Mouse (Mus musculus) stomach, postnatal 0 days (tissue): ENCODE results near the gene Fcrla. TPM values are rescaled to one million over a fixed set of nuclear protein-coding genes. Genes with fewer than 3 reads are reported as not detected.

ENCODE experiments used
- ATAC-seq: fragments of 200-750 bp; cut with Nextera tagmentation; 2 replicates; pipeline ENCODE4 v1.8.0; 2017; ENCODE audit not compliant: low FRiP score, low TSS enrichment
- DNase-seq: peaks from one replicate; pipeline ENCODE4 v3.0.0-alpha.2; 2016; ENCODE audit warnings: low spot score
- H3K27ac ChIP-seq: fragments of 300-500 bp; sonication (generic); replicated peaks from 2 replicates; pipeline ENCODE4 v1.5.1; 2014; ENCODE audit warnings: mild to moderate bottlenecking, control low read depth
- H3K27me3 ChIP-seq: fragments of 300-500 bp; sonication (generic); 2 replicates; pipeline ENCODE4 v1.6.1; 2014; ENCODE audit warnings: low read length; ENCODE audit not compliant: control insufficient read depth, insufficient read depth
- H3K36me3 ChIP-seq: fragments of 300-500 bp; sonication (generic); 2 replicates; pipeline ENCODE4 v1.6.1; 2014; ENCODE audit warnings: low read length, mixed read lengths; ENCODE audit not compliant: control insufficient read depth, insufficient read depth
- H3K4me1 ChIP-seq: fragments of 300-500 bp; sonication (generic); replicated peaks from 2 replicates; pipeline ENCODE4 v1.6.1; 2014; ENCODE audit warnings: antibody characterized with exemption; ENCODE audit not compliant: control insufficient read depth, insufficient read depth
- H3K4me2 ChIP-seq: fragments of 300-500 bp; sonication (generic); replicated peaks from 2 replicates; pipeline ENCODE4 v1.6.1; 2014; ENCODE audit warnings: low read depth, mild to moderate bottlenecking, control low read depth, moderate library complexity
- H3K4me3 ChIP-seq: fragments of 300-500 bp; sonication (generic); 2 replicates; pipeline ENCODE4 v1.5.1; 2014; ENCODE audit warnings: low read depth, low read length, control low read depth
- H3K9ac ChIP-seq: fragments of 300-500 bp; sonication (generic); 2 replicates; pipeline ENCODE4 v1.6.1; 2014; ENCODE audit warnings: mild to moderate bottlenecking, low read length, control low read depth, mixed read lengths
- H3K9me3 ChIP-seq: fragments of 300-500 bp; sonication (generic); 2 replicates; pipeline ENCODE4 v1.6.1; 2016; ENCODE audit warnings: low read length; ENCODE audit not compliant: control insufficient read depth
- CTCF ChIP-seq: IDR thresholded peaks from 2 replicates; pipeline ENCODE4 v1.5.1; 2016; ENCODE audit warnings: antibody characterized with exemption, low read depth, mild to moderate bottlenecking, moderate library complexity
- EP300 ChIP-seq: optimal IDR thresholded peaks from 2 replicates; pipeline ENCODE3; 2016; ENCODE audit warnings: antibody characterized with exemption
- WGBS: fragments of 180-500 bp; shearing (Covaris S2); extraction: QIAGEN DNeasy Blood & Tissue Kit; methylation state at CpG from one replicate; pipeline ENCODE4 v1.1.7; 2014; 5-methylcytosine and 5-hydroxymethylcytosine counted together
- polyA plus RNA-seq: library from polyadenylated mRNA; unstranded; fragments of >200 nt; fragmentation: Nextera tagmentation; extraction: Ambion mirVana; gene quantifications from 2 replicates; pipeline ENCODE4 v1.2.1, GENCODE M21; 2015

Fcrla gene
- polyA plus RNA-seq, 1 experiment from 2014 or later = 0.38 TPM

- Histone ChIP-seq H3K4me3 (no peak overlapping the region), H3K27me3 (no peaks in the 10 kb centered on the region), H3K9me3 (no peaks in the 10 kb centered on the region), H3K4me1 (no peaks in the 10 kb centered on the region), H3K9ac (no peak overlapping the region), H3K4me2 (no peak overlapping the region), H3K36me3 (peaks cover 3% of the 10 kb centered on the region; the same call in 1 of the 2 replicates), H3K27ac (no peak overlapping the region)
- WGBS = 54% methylated on average over 5 of the region's 5 CpGs
- ATAC-seq = no peak
- TF ChIP-seq EP300 (no peak), CTCF (no peak)
- DNase-seq = no peak
Observed at GRCm38 (mm10) chr1:170882915-170883485, 44.4 kb downstream of the Fcrla start.

GRCm38 (mm10) chr1:170876906-170877305 is 50.5 kb downstream of the Fcrla start:
- 86% methylated on average over 5 of the region's 5 CpGs for WGBS
- no peak overlapping the region for H3K4me2 ChIP-seq
- H3K27me3 ChIP-seq = no peaks in the 10 kb centered on the region
- no peak overlapping the region for H3K9ac ChIP-seq
- H3K27ac ChIP-seq = no peak overlapping the region
- no peak for DNase-seq
- peaks cover 3% of the 10 kb centered on the region; the same call in 1 of the 2 replicates for H3K36me3 ChIP-seq
- no peak for TF ChIP-seq EP300
- TF ChIP-seq CTCF = no peak
- no peaks in the 10 kb centered on the region for H3K4me1 ChIP-seq
- ATAC-seq = no peak
- H3K4me3 ChIP-seq = no peak overlapping the region
- no peaks in the 10 kb centered on the region for H3K9me3 ChIP-seq

- H3K27me3 ChIP-seq = no peaks in the 10 kb centered on the region
- H3K36me3 ChIP-seq = peaks cover 3% of the 10 kb centered on the region; the same call in 1 of the 2 replicates
- TF ChIP-seq CTCF (no peak), EP300 (no peak)
- ATAC-seq (no peak), DNase-seq (no peak)
- WGBS = 70% methylated on average over 3 of the region's 3 CpGs
- H3K4me3 ChIP-seq = no peak overlapping the region
- no peaks in the 10 kb centered on the region for H3K9me3 ChIP-seq
- no peak overlapping the region for H3K4me2 ChIP-seq
- H3K27ac ChIP-seq = no peak overlapping the region
- H3K9ac ChIP-seq = no peak overlapping the region
- H3K4me1 ChIP-seq = no peaks in the 10 kb centered on the region
Observed at GRCm38 (mm10) chr1:170875676-170876075, 51.7 kb downstream of the Fcrla start.

GRCm38 (mm10) chr1:170871961-170872360 is 55.4 kb downstream of the Fcrla start:
- Histone ChIP-seq H3K4me2 (no peak overlapping the region), H3K27ac (no peak overlapping the region), H3K9ac (no peak overlapping the region), H3K4me1 (no peaks in the 10 kb centered on the region), H3K27me3 (no peaks in the 10 kb centered on the region), H3K9me3 (no peaks in the 10 kb centered on the region), H3K4me3 (no peak overlapping the region), H3K36me3 (no peaks in the 10 kb centered on the region)
- 92% methylated on average over 2 of the region's 2 CpGs for WGBS
- no peak for DNase-seq
- ATAC-seq = no peak
- TF ChIP-seq CTCF (peak; percentile 20; the same call in 1 of the 2 replicates), EP300 (no peak)

- Histone ChIP-seq H3K9me3 (no peaks in the 10 kb centered on the region), H3K36me3 (no peaks in the 10 kb centered on the region), H3K4me3 (no peak overlapping the region), H3K4me1 (0 out of 2 replicates have a peak, but pooled peaks cover 3% of the 10 kb centered on the region), H3K4me2 (no peak overlapping the region), H3K9ac (no peak overlapping the region), H3K27ac (no peak overlapping the region), H3K27me3 (no peaks in the 10 kb centered on the region)
- 70% methylated on average over 6 of the region's 6 CpGs for WGBS
- DNase-seq = no peak
- TF ChIP-seq CTCF (no peak), EP300 (no peak)
- no peak for ATAC-seq
Observed at GRCm38 (mm10) chr1:170871402-170871801, 56.0 kb downstream of the Fcrla start.

- Histone ChIP-seq H3K27me3 (no peaks in the 10 kb centered on the region), H3K36me3 (no peaks in the 10 kb centered on the region), H3K9ac (peak overlapping the region; percentile 59), H3K9me3 (no peaks in the 10 kb centered on the region), H3K4me2 (peak overlapping the region; percentile 77), H3K4me3 (peak overlapping the region; percentile 87), H3K4me1 (0 out of 2 replicates have a peak, but pooled peaks cover 3% of the 10 kb centered on the region), H3K27ac (no peak overlapping the region)
- DNase-seq = no peak
- TF ChIP-seq EP300 = no peak
- no peak for TF ChIP-seq CTCF
- WGBS = 11% methylated on average over 14 of the region's 14 CpGs
- ATAC-seq = 0 out of 2 replicates have a peak, but pooled peaks have one; percentile 14
Observed at GRCm38 (mm10) chr1:170868905-170869283, 58.5 kb downstream of the Fcrla start.
